Mouse (Mus musculus): ENCODE data around the gene Cap1. TPM values are rescaled to one million over a fixed set of nuclear protein-coding genes. Genes with fewer than 3 reads are reported as not detected.

Gene Cap1
- polyA plus RNA-seq, 2 experiments: 68.0 to 95.8 TPM

DNA sequence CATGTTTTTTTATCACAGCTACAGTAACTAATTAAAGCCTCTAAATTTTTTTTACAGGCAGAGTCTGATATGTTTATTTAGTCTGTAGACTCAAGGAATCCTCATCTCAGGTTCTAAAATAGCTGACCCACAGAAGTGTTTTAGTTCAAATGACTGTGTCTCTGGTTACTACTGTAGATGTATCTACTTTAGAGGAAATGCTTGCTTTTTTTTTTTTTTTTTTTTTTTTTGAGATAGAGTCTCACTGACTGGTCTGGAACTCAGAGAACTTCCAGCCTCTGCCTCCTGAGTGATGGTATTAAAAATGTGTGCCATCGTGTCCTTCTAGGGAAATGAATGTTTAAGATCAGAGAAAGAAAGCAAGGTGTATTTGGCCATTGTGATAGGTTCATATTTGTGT, 69.7 kb downstream of the Cap1 start:
- H3K4me1 ChIP-seq (ENCODE audit: control insufficient read depth, insufficient read depth, low read length): no peaks in the 10 kb centered on the region
- DNase-seq (ENCODE audit: low spot score) (no peak), ATAC-seq (ENCODE audit: low FRiP score, low read depth) (no peak)
- H3K27ac ChIP-seq (replicated peaks; ENCODE audit: low read depth, low read length): no peak overlapping the region
- TF ChIP-seq POLR2A (IDR thresholded peaks at IDR 0.05; ENCODE audit: borderline replicate concordance, extremely low read depth, insufficient read depth, insufficient read length): no peak
- H3K4me3 ChIP-seq (replicated peaks; ENCODE audit: low read length): no peak overlapping the region
- no peaks in the 10 kb centered on the region for H3K27me3 ChIP-seq (ENCODE audit: control insufficient read depth, insufficient read depth, low read length)
- 75% methylated on average over 1 of the region's 1 CpGs for WGBS
- no peaks in the 10 kb centered on the region for H3K9me3 ChIP-seq (ENCODE audit: control insufficient read depth, low read length)
- no peak overlapping the region for H3K9ac ChIP-seq (ENCODE audit: low read depth, low read length, severe bottlenecking)
- no peaks in the 10 kb centered on the region for H3K36me3 ChIP-seq (ENCODE audit: control insufficient read depth, insufficient read depth, low read length)
- no peak overlapping the region for H3K4me2 ChIP-seq (replicated peaks; ENCODE audit: low read depth, low read length, severe bottlenecking)

DNA sequence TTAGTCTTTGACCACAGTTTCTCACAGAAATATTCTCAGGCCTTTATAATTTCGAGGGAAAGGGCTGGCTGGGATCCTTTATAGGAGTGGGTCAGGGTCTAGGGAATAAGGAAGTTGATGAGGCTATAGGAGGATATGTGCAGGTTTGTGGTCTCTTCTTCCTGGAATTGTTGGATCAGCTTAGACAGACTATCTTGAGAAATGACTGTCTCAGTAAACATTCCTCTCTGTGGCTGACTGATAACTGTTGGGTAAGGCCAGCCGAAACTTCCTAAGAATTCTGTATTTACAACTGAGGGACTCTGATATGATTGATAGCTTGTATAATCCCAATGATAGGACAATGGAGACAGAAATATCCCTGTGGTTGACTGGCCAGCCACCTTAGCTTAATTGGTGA, 74.0 kb downstream of the Cap1 start:
- DNase-seq (ENCODE audit: low spot score): no peak
- no peak overlapping the region for H3K27ac ChIP-seq (replicated peaks; ENCODE audit: low read depth, low read length)
- no peak for TF ChIP-seq POLR2A (IDR thresholded peaks at IDR 0.05; ENCODE audit: borderline replicate concordance, extremely low read depth, insufficient read depth, insufficient read length)
- H3K4me2 ChIP-seq (replicated peaks; ENCODE audit: low read depth, low read length, severe bottlenecking): no peak overlapping the region
- WGBS: 68% methylated on average over 2 of the region's 2 CpGs
- no peaks in the 10 kb centered on the region for H3K36me3 ChIP-seq (ENCODE audit: control insufficient read depth, insufficient read depth, low read length)
- no peak for ATAC-seq (ENCODE audit: low FRiP score, low read depth)
- H3K4me1 ChIP-seq (ENCODE audit: control insufficient read depth, insufficient read depth, low read length): no peaks in the 10 kb centered on the region
- no peaks in the 10 kb centered on the region for H3K27me3 ChIP-seq (ENCODE audit: control insufficient read depth, insufficient read depth, low read length)
- no peak overlapping the region for H3K4me3 ChIP-seq (replicated peaks; ENCODE audit: low read length)
- no peaks in the 10 kb centered on the region for H3K9me3 ChIP-seq (ENCODE audit: control insufficient read depth, low read length)
- no peak overlapping the region for H3K9ac ChIP-seq (ENCODE audit: low read depth, low read length, severe bottlenecking)

GRCm38 (mm10) chr4:122811180-122811579, 74.7 kb downstream of the Cap1 start:
- no peak overlapping the region for H3K27ac ChIP-seq (replicated peaks; ENCODE audit: low read depth, low read length)
- no peak overlapping the region for H3K4me3 ChIP-seq (replicated peaks; ENCODE audit: low read length)
- TF ChIP-seq POLR2A (IDR thresholded peaks at IDR 0.05; ENCODE audit: borderline replicate concordance, extremely low read depth, insufficient read depth, insufficient read length): no peak
- H3K36me3 ChIP-seq (ENCODE audit: control insufficient read depth, insufficient read depth, low read length): no peaks in the 10 kb centered on the region
- H3K9me3 ChIP-seq (ENCODE audit: control insufficient read depth, low read length): no peaks in the 10 kb centered on the region
- ATAC-seq (ENCODE audit: low FRiP score, low read depth): no peak
- 56% methylated on average over 1 of the region's 1 CpGs for WGBS
- no peak overlapping the region for H3K9ac ChIP-seq (ENCODE audit: low read depth, low read length, severe bottlenecking)
- H3K4me1 ChIP-seq (ENCODE audit: control insufficient read depth, insufficient read depth, low read length): no peaks in the 10 kb centered on the region
- H3K4me2 ChIP-seq (replicated peaks; ENCODE audit: low read depth, low read length, severe bottlenecking): no peak overlapping the region
- no peak for DNase-seq (ENCODE audit: low spot score)
- H3K27me3 ChIP-seq (ENCODE audit: control insufficient read depth, insufficient read depth, low read length): no peaks in the 10 kb centered on the region

Other genes with a start within 250 kb of the Cap1 start
- gene 9530002B09Rik, start 196.8 kb downstream of the Cap1 start, polyA plus RNA-seq (2012; rRNA removed): not detected in 2 replicates
- not detected in 2 replicates for gene 9530002B09Rik, start 196.8 kb downstream of the Cap1 start, polyA plus RNA-seq (2014; fragmentation: Nextera tagmentation; extraction: Ambion mirVana)
- 58.1 and 68.8 TPM in 2 replicates for gene Ppt1, start 49.8 kb downstream of the Cap1 start, polyA plus RNA-seq (2012; rRNA removed)
- 76.0 and 79.5 TPM in 2 replicates for gene Ppt1, start 49.8 kb downstream of the Cap1 start, polyA plus RNA-seq (2014; fragmentation: Nextera tagmentation; extraction: Ambion mirVana)
- 13.1 and 16.4 TPM in 2 replicates for gene Mfsd2a, start 75.1 kb upstream of the Cap1 start, polyA plus RNA-seq (2012; rRNA removed)
- gene Mfsd2a, start 75.1 kb upstream of the Cap1 start, polyA plus RNA-seq (2014; fragmentation: Nextera tagmentation; extraction: Ambion mirVana): 9.1 and 9.3 TPM in 2 replicates
- 24.6 and 26.2 TPM in 2 replicates for gene Mycl, start 109.6 kb upstream of the Cap1 start, polyA plus RNA-seq (2012; rRNA removed)
- 39.2 and 41.1 TPM in 2 replicates for gene Mycl, start 109.6 kb upstream of the Cap1 start, polyA plus RNA-seq (2014; fragmentation: Nextera tagmentation; extraction: Ambion mirVana)
- gene Trit1, start 130.5 kb upstream of the Cap1 start, polyA plus RNA-seq (2012; rRNA removed): 13.7 and 15.0 TPM in 2 replicates
- 18.9 and 20.1 TPM in 2 replicates for gene Trit1, start 130.5 kb upstream of the Cap1 start, polyA plus RNA-seq (2014; fragmentation: Nextera tagmentation; extraction: Ambion mirVana)
- 1.5 and 1.9 TPM in 2 replicates for gene Bmp8b, start 219.1 kb upstream of the Cap1 start, polyA plus RNA-seq (2012; rRNA removed)
- gene Bmp8b, start 219.1 kb upstream of the Cap1 start, polyA plus RNA-seq (2014; fragmentation: Nextera tagmentation; extraction: Ambion mirVana): 0.93 and 1.3 TPM in 2 replicates
- 0.35 and 0.41 TPM in 2 replicates for gene Oxct2b, start 230.2 kb upstream of the Cap1 start, polyA plus RNA-seq (2012; rRNA removed)
- gene Oxct2b, start 230.2 kb upstream of the Cap1 start, polyA plus RNA-seq (2014; fragmentation: Nextera tagmentation; extraction: Ambion mirVana): 0.33 TPM in 1 of 2 replicates, not detected in the other

Measured in limb, embryonic 14.5 days (tissue).